Mouse (Mus musculus): Measurements from ENCODE around the gene Tesk2.
"Not testable (repeated sequence)": the region's sequence is repeated elsewhere in the genome, so short reads cannot be mapped to it uniquely, and the experiment has no call there.

The Tesk2 gene

GRCm38 (mm10) chr4:116720343-116721097 is at the start of gene Tesk2:
Tesk2 (plus strand) TSS chr4:116720948.
- DNase-seq, result peak; percentile 99

GRCm38 (mm10) chr4:116672785-116673184 is 48.0 kb upstream of the Tesk2 start:
- DNase-seq, result no peak

- not testable (repeated sequence) for DNase-seq
Observed at GRCm38 (mm10) chr4:116674761-116675160, 46.0 kb upstream of the Tesk2 start.

GRCm38 (mm10) chr4:116676027-116676426 is 44.7 kb upstream of the Tesk2 start:
- DNase-seq, result no peak

- no peak for DNase-seq
Observed at GRCm38 (mm10) chr4:116677808-116678207, 42.9 kb upstream of the Tesk2 start.

- no peak for DNase-seq
Observed at GRCm38 (mm10) chr4:116679141-116679540, 41.6 kb upstream of the Tesk2 start.

GRCm38 (mm10) chr4:116680521-116680920 is 40.2 kb upstream of the Tesk2 start:
- not testable (repeated sequence) for DNase-seq

GRCm38 (mm10) chr4:116683957-116684356 is 36.8 kb upstream of the Tesk2 start:
- no peak for DNase-seq

GRCm38 (mm10) chr4:116684665-116685064 is 36.1 kb upstream of the Tesk2 start:
- no peak for DNase-seq

- DNase-seq, result peak; percentile 98
Observed at GRCm38 (mm10) chr4:116685402-116686061, 35.2 kb upstream of the Tesk2 start, which contains the start of gene Prdx1. Prdx1 (plus strand) TSS chr4:116685544.

- no peak for DNase-seq
Observed at GRCm38 (mm10) chr4:116687041-116687440, 33.7 kb upstream of the Tesk2 start.

GRCm38 (mm10) chr4:116689309-116689876 is 31.4 kb upstream of the Tesk2 start:
- DNase-seq, result peak; percentile 80

- DNase-seq, result no peak
Observed at GRCm38 (mm10) chr4:116692146-116692545, 28.6 kb upstream of the Tesk2 start.

GRCm38 (mm10) chr4:116693785-116694184 is 27.0 kb upstream of the Tesk2 start:
- DNase-seq, result no peak

- peak; percentile 92 for DNase-seq
Observed at GRCm38 (mm10) chr4:116698693-116699342, 21.9 kb upstream of the Tesk2 start.

- no peak for DNase-seq
Observed at GRCm38 (mm10) chr4:116700964-116701363, 19.8 kb upstream of the Tesk2 start.

GRCm38 (mm10) chr4:116703804-116704203 is 16.9 kb upstream of the Tesk2 start:
- DNase-seq, result peak; percentile 80

GRCm38 (mm10) chr4:116707666-116708065 is 13.1 kb upstream of the Tesk2 start:
- no peak for DNase-seq

GRCm38 (mm10) chr4:116708201-116708764 is 12.5 kb upstream of the Tesk2 start, which contains the start of the genes Mmachc and Ccdc163:
Mmachc (minus strand) TSS chr4:116708406.
Ccdc163 (plus strand) TSS chr4:116708509.
- DNase-seq, result peak; percentile 98

- DNase-seq, result no peak
Observed at GRCm38 (mm10) chr4:116708791-116709390, 11.9 kb upstream of the Tesk2 start.

GRCm38 (mm10) chr4:116710154-116710553 is 10.6 kb upstream of the Tesk2 start:
- no peak for DNase-seq

- no peak for DNase-seq
Observed at GRCm38 (mm10) chr4:116712536-116712935, 8.2 kb upstream of the Tesk2 start.

All from kidney, adult 9 months (tissue).